Mouse (Mus musculus): ENCODE measurements around the gene Gm12216.

GRCm38 (mm10) chr11:53839147-53839546 is 19.9 kb downstream of the Gm12216 start:
- peak; percentile 27; the same call in 1 of the 2 replicates for TF ChIP-seq CTCF (IDR thresholded peaks at IDR 0.05; ENCODE audit: low read depth)
- TF ChIP-seq EP300 (optimal IDR thresholded peaks at IDR 0.05): no peak
